Mouse (Mus musculus): ENCODE results near the gene Sec14l3. TPM values are rescaled to one million over a fixed set of nuclear protein-coding genes. Genes with fewer than 3 reads are reported as not detected.
A peak's percentile ranks its signal among the peaks of the same experiment; 100 is the strongest.

Sec14l3 gene
- polyA plus RNA-seq, 1 experiment from 2014 or later: 0.38 TPM

GRCm38 (mm10) chr11:4122742-4123579, 58.3 kb downstream of the Sec14l3 start, which contains the start of gene Sec14l2:
Gene Sec14l2, minus strand, starts transcription at chr11:4123415.
- H3K4me1 ChIP-seq (ENCODE audit: control insufficient read depth, insufficient read depth, low read length): peaks cover 4% of the 10 kb centered on the region
- no peak within 1 kb of the TSS for H3K4me3 ChIP-seq (replicated peaks; ENCODE audit: low read depth, low read length)
- no peak within 1 kb of the TSS for H3K4me2 ChIP-seq (ENCODE audit: low read length)
- ATAC-seq (ENCODE audit: low FRiP score, low TSS enrichment) (no peak), DNase-seq (no peak)
- WGBS: 68% methylated on average over 10 of the region's 10 CpGs
- no peaks in the 10 kb centered on the region for H3K36me3 ChIP-seq (ENCODE audit: control insufficient read depth, insufficient read depth, low read length)
- no peak within 1 kb of the TSS for H3K27ac ChIP-seq (replicated peaks; ENCODE audit: low read depth, low read length)
- peaks cover 4% of the 10 kb centered on the region; the same call in 1 of the 2 replicates for H3K9me3 ChIP-seq (ENCODE audit: control insufficient read depth, low read length)
- H3K27me3 ChIP-seq (ENCODE audit: control insufficient read depth, insufficient read depth, low read length): no peaks in the 10 kb centered on the region
- no peak within 1 kb of the TSS for H3K9ac ChIP-seq (replicated peaks; ENCODE audit: low read length)

- H3K4me2 ChIP-seq (ENCODE audit: low read length): no peak overlapping the region
- 61% methylated on average over 5 of the region's 5 CpGs for WGBS
- DNase-seq (peak; percentile 26), ATAC-seq (ENCODE audit: low FRiP score, low TSS enrichment) (no peak)
- no peak overlapping the region for H3K9ac ChIP-seq (replicated peaks; ENCODE audit: low read length)
- no peaks in the 10 kb centered on the region for H3K27me3 ChIP-seq (ENCODE audit: control insufficient read depth, insufficient read depth, low read length)
- H3K9me3 ChIP-seq (ENCODE audit: control insufficient read depth, low read length): peaks cover 4% of the 10 kb centered on the region; the same call in 1 of the 2 replicates
- no peak overlapping the region for H3K27ac ChIP-seq (replicated peaks; ENCODE audit: low read depth, low read length)
- H3K36me3 ChIP-seq (ENCODE audit: control insufficient read depth, insufficient read depth, low read length): no peaks in the 10 kb centered on the region
- no peak overlapping the region for H3K4me3 ChIP-seq (replicated peaks; ENCODE audit: low read depth, low read length)
- H3K4me1 ChIP-seq (ENCODE audit: control insufficient read depth, insufficient read depth, low read length): no peaks in the 10 kb centered on the region
Measured at GRCm38 (mm10) chr11:4123922-4124321, 59.3 kb downstream of the Sec14l3 start.

GRCm38 (mm10) chr11:4127059-4127458, 62.4 kb downstream of the Sec14l3 start:
- no peaks in the 10 kb centered on the region for H3K4me1 ChIP-seq (ENCODE audit: control insufficient read depth, insufficient read depth, low read length)
- peaks cover 4% of the 10 kb centered on the region; the same call in 1 of the 2 replicates for H3K9me3 ChIP-seq (ENCODE audit: control insufficient read depth, low read length)
- no peaks in the 10 kb centered on the region for H3K36me3 ChIP-seq (ENCODE audit: control insufficient read depth, insufficient read depth, low read length)
- H3K27me3 ChIP-seq (ENCODE audit: control insufficient read depth, insufficient read depth, low read length): no peaks in the 10 kb centered on the region
- no peak overlapping the region for H3K27ac ChIP-seq (replicated peaks; ENCODE audit: low read depth, low read length)
- H3K4me3 ChIP-seq (replicated peaks; ENCODE audit: low read depth, low read length): no peak overlapping the region
- H3K4me2 ChIP-seq (ENCODE audit: low read length): no peak overlapping the region
- WGBS: 88% methylated on average over 1 of the region's 1 CpGs
- no peak overlapping the region for H3K9ac ChIP-seq (replicated peaks; ENCODE audit: low read length)
- ATAC-seq (ENCODE audit: low FRiP score, low TSS enrichment) (no peak), DNase-seq (no peak)

Other genes with a start within 250 kb of the Sec14l3 start
- 21.2 and 30.0 TPM in 2 replicates for gene Osbp2, start 200.9 kb upstream of the Sec14l3 start, polyA plus RNA-seq (2014; fragmentation: Nextera tagmentation; extraction: Ambion mirVana)
- 0.35 TPM in 1 of 2 replicates, not detected in the other for gene 4921536K21Rik, start 169.7 kb upstream of the Sec14l3 start, polyA plus RNA-seq (2014; fragmentation: Nextera tagmentation; extraction: Ambion mirVana)
- gene Dusp18, start 169.6 kb upstream of the Sec14l3 start, polyA plus RNA-seq (2014; fragmentation: Nextera tagmentation; extraction: Ambion mirVana): 33.7 and 38.1 TPM in 2 replicates
- 10.8 and 14.5 TPM in 2 replicates for gene Slc35e4, start 150.2 kb upstream of the Sec14l3 start, polyA plus RNA-seq (2014; fragmentation: Nextera tagmentation; extraction: Ambion mirVana)
- 11.7 and 21.2 TPM in 2 replicates for gene Tcn2, start 132.7 kb upstream of the Sec14l3 start, polyA plus RNA-seq (2014; fragmentation: Nextera tagmentation; extraction: Ambion mirVana)
- gene Pes1, start 100.9 kb upstream of the Sec14l3 start, polyA plus RNA-seq (2014; fragmentation: Nextera tagmentation; extraction: Ambion mirVana): 39.2 and 54.4 TPM in 2 replicates
- 0.24 TPM in 1 of 2 replicates, not detected in the other for gene 4930556J24Rik, start 88.1 kb upstream of the Sec14l3 start, polyA plus RNA-seq (2014; fragmentation: Nextera tagmentation; extraction: Ambion mirVana)
- gene Gal3st1, start 81.2 kb upstream of the Sec14l3 start, polyA plus RNA-seq (2014; fragmentation: Nextera tagmentation; extraction: Ambion mirVana): 3.6 and 4.2 TPM in 2 replicates
- not detected in 2 replicates for gene Sec14l4, start 33.4 kb upstream of the Sec14l3 start, polyA plus RNA-seq (2014; fragmentation: Nextera tagmentation; extraction: Ambion mirVana)
- gene Mtfp1, start 30.6 kb downstream of the Sec14l3 start, polyA plus RNA-seq (2014; fragmentation: Nextera tagmentation; extraction: Ambion mirVana): 7.6 and 9.1 TPM in 2 replicates
- gene Sec14l2, start 58.6 kb downstream of the Sec14l3 start, polyA plus RNA-seq (2014; fragmentation: Nextera tagmentation; extraction: Ambion mirVana): 2.0 and 3.3 TPM in 2 replicates
- gene Rnf215, start 70.4 kb downstream of the Sec14l3 start, polyA plus RNA-seq (2014; fragmentation: Nextera tagmentation; extraction: Ambion mirVana): 52.7 and 52.9 TPM in 2 replicates
- gene Ccdc157, start 95.5 kb downstream of the Sec14l3 start, polyA plus RNA-seq (2014; fragmentation: Nextera tagmentation; extraction: Ambion mirVana): 4.8 and 7.1 TPM in 2 replicates
- gene Sf3a1, start 95.5 kb downstream of the Sec14l3 start, polyA plus RNA-seq (2014; fragmentation: Nextera tagmentation; extraction: Ambion mirVana): 47.6 and 64.3 TPM in 2 replicates
- gene Tbc1d10a, start 121.9 kb downstream of the Sec14l3 start, polyA plus RNA-seq (2014; fragmentation: Nextera tagmentation; extraction: Ambion mirVana): 21.5 and 23.8 TPM in 2 replicates
- 1.6 and 2.1 TPM in 2 replicates for gene Castor1, start 153.4 kb downstream of the Sec14l3 start, polyA plus RNA-seq (2014; fragmentation: Nextera tagmentation; extraction: Ambion mirVana)
- 0.12 TPM in 1 of 2 replicates, not detected in the other for gene Osm, start 171.6 kb downstream of the Sec14l3 start, polyA plus RNA-seq (2014; fragmentation: Nextera tagmentation; extraction: Ambion mirVana)
- gene Lif, start 192.7 kb downstream of the Sec14l3 start, polyA plus RNA-seq (2014; fragmentation: Nextera tagmentation; extraction: Ambion mirVana): not detected in 2 replicates